Mouse (Mus musculus) myocyte (in vitro differentiated cells): ENCODE data around the gene Gm14190.
A peak's percentile ranks its signal among the peaks of the same experiment; 100 is the strongest.

Source experiments
- CEBPB ChIP-seq: IDR thresholded peaks from 2 replicates; pipeline ENCODE4 v1.6.1; 2011; ENCODE audit warnings: mild to moderate bottlenecking, moderate library complexity; ENCODE audit not compliant: poor library complexity, insufficient read depth, severe bottlenecking
- E2F4 ChIP-seq: IDR thresholded peaks from one replicate; pipeline ENCODE4 v1.6.1; 2011; ENCODE audit warnings: mild to moderate bottlenecking, control low read depth, moderate library complexity; ENCODE audit not compliant: insufficient read depth
- MAX ChIP-seq: IDR thresholded peaks from one replicate; pipeline ENCODE4 v1.6.1; 2011; ENCODE audit warnings: low read depth, mild to moderate bottlenecking, control low read depth
- MYOD1 ChIP-seq, 3 experiments: IDR thresholded peaks; one replicate each; pipeline ENCODE4 v1.6.1; 2011; ENCODE audit warnings: control low read depth in 2 of 3, low read depth in 2 of 3, mild to moderate bottlenecking in 2 of 3, moderate library complexity in 1 of 3; ENCODE audit not compliant: insufficient read length in 2 of 3, control insufficient read depth in 1 of 3
- POLR2A ChIP-seq: IDR thresholded peaks from one replicate; pipeline ENCODE4 v1.6.1; 2011; ENCODE audit warnings: low read depth, mild to moderate bottlenecking, control low read depth, moderate library complexity; ENCODE audit not compliant: insufficient read length
- REST ChIP-seq: IDR thresholded peaks from one replicate; pipeline ENCODE4 v1.6.1; 2011; ENCODE audit warnings: mild to moderate bottlenecking, control low read depth, moderate library complexity; ENCODE audit not compliant: insufficient read depth, insufficient read length
- SRF ChIP-seq: IDR thresholded peaks from one replicate; pipeline ENCODE4 v1.6.1; 2011; ENCODE audit warnings: low read depth; ENCODE audit not compliant: control insufficient read depth, insufficient read length
- TCF12 ChIP-seq: IDR thresholded peaks from one replicate; pipeline ENCODE4 v1.6.1; 2011; ENCODE audit warnings: mild to moderate bottlenecking, control low read depth; ENCODE audit not compliant: poor library complexity, insufficient read depth, severe bottlenecking
- USF1 ChIP-seq: IDR thresholded peaks from one replicate; pipeline ENCODE4 v1.6.1; 2011; ENCODE audit warnings: low read depth, mild to moderate bottlenecking, control low read depth, moderate library complexity

GRCm38 (mm10) chr11:99724061-99724460, 33.5 kb upstream of the Gm14190 start:
- no peak for TF ChIP-seq E2F4
- TF ChIP-seq POLR2A, result no peak
- TF ChIP-seq SRF, result no peak
- TF ChIP-seq MAX, result no peak
- TF ChIP-seq REST, result no peak
- TF ChIP-seq MYOD1 (IDR thresholded peaks at IDR 0.05; ENCODE audit: control insufficient read depth in 1 of 3, insufficient read length in 2 of 3, low read depth in 2 of 3), result peak in 2 of 3 experiments; percentile 59 to 85
- no peak for TF ChIP-seq TCF12
- no peak for TF ChIP-seq USF1
- TF ChIP-seq CEBPB, result no peak
